In genomic region chr9:108051184-108051930, GRCm38 (mm10) we compare ENCODE assay signal across 17 mouse cellular contexts. TPM values are rescaled to one million over a fixed set of nuclear protein-coding genes. Genes with fewer than 3 reads are reported as not detected.
A peak's percentile ranks its signal among the peaks of the same experiment; 100 is the strongest.
DNase-seq lines count a peak whose midpoint lies in the region; TF ChIP-seq lines count a peak whose summit lies in the region.
"Had no signal": no experiment of that assay in that cellular context is flagged by ENCODE, and none has a peak within 500 bp of the region (broad histone marks: within the 10 kb centered on the region; RNA-seq: fewer than 3 reads in every experiment).

No protein-coding gene starts in this region.

- no peaks in the 10 kb centered on the region for H3K27me3 ChIP-seq in testis, adult 2 months (ENCODE audit: control insufficient read depth, insufficient read depth, low read length)
- H3K27me3 ChIP-seq: embryonic facial prominence, embryonic 15.5 days; hindbrain, embryonic 12.5 days; kidney, embryonic 15.5 days had no signal

- DNase-seq in cerebellum, adult 11 months: peak; percentile 20
- no peak for DNase-seq in cerebellum, postnatal 10 days
- peak; percentile 92 for DNase-seq in heart, adult 11 months
- no peak for DNase-seq in heart, adult 9 months (ENCODE audit: low spot score in 2 of 2)
- DNase-seq in testis, postnatal 10 days (ENCODE audit: low spot score): no peak
- DNase-seq in frontal cortex, postnatal 36 days (ENCODE audit: low spot score in 2 of 2): no peak
- DNase-seq in urinary bladder, adult 18-20 months (ENCODE audit: low spot score in 2 of 2): no peak
- DNase-seq: adrenal gland, adult 8-10 months; lung, adult 18-20 months; lung, postnatal 36 days; retina, postnatal 1 day; thymus, adult 18-20 months had no signal

- H3K4me1 ChIP-seq in testis, adult 2 months (ENCODE audit: control insufficient read depth, insufficient read depth, low read length): peaks cover 6% of the 10 kb centered on the region

- no peaks in the 10 kb centered on the region; the same call in 1 of the 2 replicates for H3K36me3 ChIP-seq in testis, adult 2 months (ENCODE audit: control insufficient read depth, insufficient read depth, low read length)

- no peak overlapping the region for H3K27ac ChIP-seq in testis, adult 2 months (ENCODE audit: control insufficient read depth, insufficient read depth, low read depth, low read length)
- H3K27ac ChIP-seq: embryonic facial prominence, embryonic 15.5 days; hindbrain, embryonic 12.5 days had no signal

- peak overlapping the region; percentile 99 for H3K4me3 ChIP-seq in testis, adult 2 months (ENCODE audit: control insufficient read depth, low read depth, low read length)
- H3K4me3 ChIP-seq: embryonic facial prominence, embryonic 15.5 days; hindbrain, embryonic 12.5 days had no signal

- no peak for TF ChIP-seq POLR2A in testis, adult 2 months (IDR thresholded peaks at IDR 0.05; ENCODE audit: control insufficient read depth, low read depth, low read length)

- no peak for TF ChIP-seq CTCF in testis, adult 2 months (IDR thresholded peaks at IDR 0.05; ENCODE audit: control insufficient read depth, insufficient read depth, insufficient replicate concordance, low read depth, low read length)

RNA-seq across cellular contexts. Expression of gene Amigo3, which starts 1.6 kb away (rescaled TPM):
- 1.3 and 1.4 TPM in 2 replicates for polyA plus RNA-seq in testis, adult 2 months (2012; rRNA removed)

RNA-seq across cellular contexts. Expression of gene Gmppb, which starts 2.3 kb away (rescaled TPM):
- 21.5 and 21.6 TPM in 2 replicates for polyA plus RNA-seq in testis, adult 2 months (2012; rRNA removed)

RNA-seq across cellular contexts. Expression of gene Mst1, which starts 28.9 kb away (rescaled TPM):
- 0.59 and 0.90 TPM in 2 replicates for polyA plus RNA-seq in testis, adult 2 months (2012; rRNA removed)
- polyA plus RNA-seq: heart, postnatal 0 days had no signal

RNA-seq across cellular contexts. Expression of gene Rnf123, which starts 31.8 kb away (rescaled TPM):
- 82.8 and 86.7 TPM in 2 replicates for polyA plus RNA-seq in testis, adult 2 months (2012; rRNA removed)

RNA-seq across cellular contexts. Expression of gene Apeh, which starts 43.0 kb away (rescaled TPM):
- 19.2 and 21.2 TPM in 2 replicates for polyA plus RNA-seq in testis, adult 2 months (2012; rRNA removed)

Comparison
In these comparisons a context has a peak if more than half of its experiments do, and no peak if none do; other contexts are left out.
1. DNase-seq: peak in cerebellum, adult 11 months (single experiment) and heart, adult 11 months (single experiment); none in cerebellum, postnatal 10 days (0 of 2), heart, adult 9 months (0 of 2), testis, postnatal 10 days (single experiment), frontal cortex, postnatal 36 days (0 of 2) and urinary bladder, adult 18-20 months (0 of 2).